Mouse (Mus musculus) E14TG2a.4 (cell line): Measurements from ENCODE around the gene Gm21964.

Experiments
- H3K27me3 ChIP-seq: 2 replicates; pipeline ENCODE4 v1.6.1; 2014; ENCODE audit warnings: low read length, control low read depth; ENCODE audit not compliant: insufficient read depth
- H3K36me3 ChIP-seq: 2 replicates; pipeline ENCODE4 v1.6.1; 2014; ENCODE audit warnings: low read length, control low read depth; ENCODE audit not compliant: insufficient read depth
- H3K4me1 ChIP-seq: replicated peaks from 2 replicates; pipeline ENCODE4 v1.6.1; 2014; ENCODE audit warnings: low read depth, low read length, control low read depth
- H3K4me3 ChIP-seq: replicated peaks from 2 replicates; pipeline ENCODE4 v1.5.1; 2014; ENCODE audit warnings: mild to moderate bottlenecking, low read length
- H3K9me3 ChIP-seq: 2 replicates; pipeline ENCODE4 v1.6.1; 2014; ENCODE audit warnings: low read length, control low read depth
- CTCF ChIP-seq: conservative IDR thresholded peaks from 2 replicates; pipeline ENCODE4 v1.5.1; 2014; ENCODE audit warnings: low read length
- NANOG ChIP-seq: IDR thresholded peaks from 2 replicates; pipeline ENCODE4 v1.6.1; 2014; ENCODE audit warnings: borderline replicate concordance, low read length, mixed read lengths
- POU5F1 ChIP-seq: IDR thresholded peaks from 2 replicates; pipeline ENCODE4 v1.6.1; 2014; ENCODE audit warnings: low read length, borderline replicate concordance

The Gm21964 gene

DNA sequence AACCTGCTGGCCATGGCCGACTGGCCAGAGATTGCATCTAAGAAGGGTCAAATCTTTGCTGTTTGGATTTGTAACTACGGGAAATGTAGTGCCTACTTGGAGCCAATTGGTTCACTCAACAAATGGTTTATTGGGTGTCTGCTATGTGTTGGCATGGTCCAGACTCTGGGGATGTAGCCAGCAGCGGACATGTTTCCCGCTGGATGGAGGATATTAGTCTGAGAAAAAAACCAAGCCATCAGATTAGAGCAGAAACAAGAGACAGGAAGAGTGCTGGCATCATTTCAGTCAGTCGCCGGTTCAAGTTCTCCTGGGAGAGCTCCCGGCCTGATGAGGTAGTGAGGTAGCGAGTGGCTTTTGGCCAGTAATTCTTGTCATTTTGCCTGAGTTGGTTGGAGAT lies 33.2 kb downstream of the Gm21964 start:
- H3K4me1 ChIP-seq: peaks cover 16% of the 10 kb centered on the region
- TF ChIP-seq CTCF: no peak
- TF ChIP-seq NANOG: no peak
- no peak for TF ChIP-seq POU5F1
- peaks cover 14% of the 10 kb centered on the region for H3K27me3 ChIP-seq
- no peaks in the 10 kb centered on the region for H3K36me3 ChIP-seq
- H3K9me3 ChIP-seq: 0 out of 2 replicates have a peak, but pooled peaks cover 4% of the 10 kb centered on the region
- H3K4me3 ChIP-seq: no peak overlapping the region

DNA sequence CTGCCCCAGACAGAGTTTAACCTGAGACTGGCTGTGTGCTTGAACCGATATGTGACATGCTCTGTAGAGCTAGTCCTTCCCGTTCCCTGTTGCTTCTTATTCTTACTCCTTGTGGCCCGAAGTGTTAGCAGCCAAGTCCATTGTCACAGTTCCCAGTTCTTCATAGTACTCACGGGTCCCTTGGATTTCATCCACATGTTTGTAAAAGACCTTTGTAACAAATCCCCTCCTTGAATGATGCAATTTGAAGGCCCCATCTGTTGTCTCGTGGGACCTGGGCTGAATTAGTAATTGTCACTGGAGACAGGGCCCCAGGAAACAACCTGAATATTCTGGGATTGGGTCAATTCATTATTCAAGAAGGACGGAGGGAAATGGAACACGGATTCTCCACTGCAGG lies 34.5 kb downstream of the Gm21964 start:
- no peaks in the 10 kb centered on the region for H3K36me3 ChIP-seq
- peaks cover 9% of the 10 kb centered on the region for H3K4me1 ChIP-seq
- no peak for TF ChIP-seq NANOG
- TF ChIP-seq POU5F1: no peak
- no peak for TF ChIP-seq CTCF
- H3K4me3 ChIP-seq: no peak overlapping the region
- H3K9me3 ChIP-seq: 0 out of 2 replicates have a peak, but pooled peaks cover 4% of the 10 kb centered on the region
- H3K27me3 ChIP-seq: peaks cover 22% of the 10 kb centered on the region

GRCm38 (mm10) chr8:110140156-110140555 lies 39.1 kb downstream of the Gm21964 start:
- peaks cover 49% of the 10 kb centered on the region for H3K27me3 ChIP-seq
- H3K4me1 ChIP-seq: no peaks in the 10 kb centered on the region
- no peaks in the 10 kb centered on the region for H3K9me3 ChIP-seq
- no peaks in the 10 kb centered on the region for H3K36me3 ChIP-seq
- no peak overlapping the region for H3K4me3 ChIP-seq
- TF ChIP-seq CTCF: no peak
- no peak for TF ChIP-seq POU5F1
- no peak for TF ChIP-seq NANOG

DNA sequence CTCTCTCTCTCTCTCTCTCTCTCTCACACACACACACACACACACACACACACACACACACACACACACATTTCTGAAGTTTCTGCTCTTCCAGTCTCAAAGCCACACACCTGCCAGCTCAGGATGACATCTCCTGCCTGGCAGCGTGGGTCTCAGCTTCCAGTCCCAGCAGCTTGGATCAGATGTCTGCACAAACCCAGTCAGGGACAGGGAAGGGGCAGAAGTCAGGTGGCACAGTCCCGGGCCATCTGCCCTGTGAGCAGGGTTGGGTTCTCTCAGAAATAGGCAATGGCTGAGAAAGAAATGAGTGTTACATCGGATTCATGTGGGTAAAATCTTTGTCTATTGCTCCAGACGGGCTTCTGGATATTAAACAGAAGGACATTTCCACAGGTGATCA lies 39.8 kb downstream of the Gm21964 start:
- H3K4me1 ChIP-seq: no peaks in the 10 kb centered on the region
- no peak overlapping the region for H3K4me3 ChIP-seq
- peaks cover 49% of the 10 kb centered on the region for H3K27me3 ChIP-seq
- no peak for TF ChIP-seq CTCF
- TF ChIP-seq POU5F1: no peak
- no peak for TF ChIP-seq NANOG
- H3K9me3 ChIP-seq: no peaks in the 10 kb centered on the region
- H3K36me3 ChIP-seq: no peaks in the 10 kb centered on the region

GRCm38 (mm10) chr8:110145538-110145937 lies 44.5 kb downstream of the Gm21964 start:
- Histone ChIP-seq H3K4me1 (no peaks in the 10 kb centered on the region), H3K4me3 (no peak overlapping the region), H3K36me3 (no peaks in the 10 kb centered on the region), H3K27me3 (peaks cover 61% of the 10 kb centered on the region), H3K9me3 (no peaks in the 10 kb centered on the region)
- TF ChIP-seq POU5F1 (no peak), NANOG (no peak), CTCF (peak; percentile 75)

GRCm38 (mm10) chr8:110152951-110153350 lies 51.9 kb downstream of the Gm21964 start:
- Histone ChIP-seq H3K4me3 (peak overlapping the region; percentile 54), H3K9me3 (0 out of 2 replicates have a peak, but pooled peaks cover 11% of the 10 kb centered on the region), H3K27me3 (peaks cover 56% of the 10 kb centered on the region), H3K36me3 (no peaks in the 10 kb centered on the region), H3K4me1 (peaks cover 15% of the 10 kb centered on the region)
- TF ChIP-seq NANOG (no peak), POU5F1 (no peak), CTCF (no peak)
